Mouse (Mus musculus): ENCODE data around the gene Myo3b. TPM values are rescaled to one million over a fixed set of nuclear protein-coding genes. Genes with fewer than 3 reads are reported as not detected.

The Myo3b gene
- polyA plus RNA-seq, 1 experiment from 2014 or later = not detected

- 73% methylated on average over 6 of the region's 6 CpGs for WGBS
- Histone ChIP-seq H3K4me1 (no peaks in the 10 kb centered on the region), H3K4me3 (replicated peaks) (no peak overlapping the region), H3K27ac (replicated peaks) (no peak overlapping the region), H3K9me3 (replicated peaks) (no peaks in the 10 kb centered on the region), H3K4me2 (replicated peaks) (no peak overlapping the region), H3K27me3 (no peaks in the 10 kb centered on the region), H3K9ac (no peak overlapping the region), H3K36me3 (no peaks in the 10 kb centered on the region)
- ATAC-seq (ENCODE audit: insufficient number of reproducible peaks, low FRiP score, low TSS enrichment, low read depth) = no peak
Observed at GRCm38 (mm10) chr2:70419336-70419735, 380.4 kb downstream of the Myo3b start.

- H3K4me2 ChIP-seq (replicated peaks) = no peak overlapping the region
- H3K36me3 ChIP-seq = no peaks in the 10 kb centered on the region
- ATAC-seq (ENCODE audit: insufficient number of reproducible peaks, low FRiP score, low TSS enrichment, low read depth) = no peak
- no peak overlapping the region for H3K9ac ChIP-seq
- H3K4me3 ChIP-seq (replicated peaks) = no peak overlapping the region
- H3K27me3 ChIP-seq = no peaks in the 10 kb centered on the region
- no peaks in the 10 kb centered on the region for H3K4me1 ChIP-seq
- WGBS = 76% methylated on average over 13 of the region's 13 CpGs
- no peaks in the 10 kb centered on the region for H3K9me3 ChIP-seq (replicated peaks)
- no peak overlapping the region for H3K27ac ChIP-seq (replicated peaks)
Observed at GRCm38 (mm10) chr2:70421144-70421874, 382.4 kb downstream of the Myo3b start.

- H3K4me2 ChIP-seq (replicated peaks) = no peak overlapping the region
- H3K27me3 ChIP-seq = no peaks in the 10 kb centered on the region
- H3K27ac ChIP-seq (replicated peaks) = no peak overlapping the region
- no peaks in the 10 kb centered on the region for H3K36me3 ChIP-seq
- H3K4me1 ChIP-seq = no peaks in the 10 kb centered on the region
- H3K4me3 ChIP-seq (replicated peaks) = no peak overlapping the region
- no peak for ATAC-seq (ENCODE audit: insufficient number of reproducible peaks, low FRiP score, low TSS enrichment, low read depth)
- H3K9me3 ChIP-seq (replicated peaks) = no peaks in the 10 kb centered on the region
- WGBS = 34% methylated on average over 11 of the region's 11 CpGs
- no peak overlapping the region for H3K9ac ChIP-seq
Observed at GRCm38 (mm10) chr2:70425611-70426010, 386.7 kb downstream of the Myo3b start.

- H3K27me3 ChIP-seq = 0 out of 2 replicates have a peak, but pooled peaks cover 6% of the 10 kb centered on the region
- WGBS = 7% methylated on average over 4 of the region's 4 CpGs
- no peaks in the 10 kb centered on the region for H3K9me3 ChIP-seq (replicated peaks)
- no peak for ATAC-seq (ENCODE audit: insufficient number of reproducible peaks, low FRiP score, low TSS enrichment, low read depth)
- H3K9ac ChIP-seq = no peak overlapping the region
- H3K4me3 ChIP-seq (replicated peaks) = no peak overlapping the region
- H3K4me2 ChIP-seq (replicated peaks) = no peak overlapping the region
- H3K27ac ChIP-seq (replicated peaks) = no peak overlapping the region
- no peaks in the 10 kb centered on the region for H3K36me3 ChIP-seq
- 0 out of 2 replicates have a peak, but pooled peaks cover 5% of the 10 kb centered on the region for H3K4me1 ChIP-seq
Observed at GRCm38 (mm10) chr2:70443035-70443434, 404.1 kb downstream of the Myo3b start.

GRCm38 (mm10) chr2:70444141-70444540 lies 405.2 kb downstream of the Myo3b start:
- no peak overlapping the region for H3K4me3 ChIP-seq (replicated peaks)
- no peak for ATAC-seq (ENCODE audit: insufficient number of reproducible peaks, low FRiP score, low TSS enrichment, low read depth)
- 0 out of 2 replicates have a peak, but pooled peaks cover 6% of the 10 kb centered on the region for H3K27me3 ChIP-seq
- no peak overlapping the region for H3K27ac ChIP-seq (replicated peaks)
- no peak overlapping the region for H3K9ac ChIP-seq
- H3K4me2 ChIP-seq (replicated peaks) = peak overlapping the region; percentile 12; the same call in 1 of the 2 replicates
- H3K36me3 ChIP-seq = no peaks in the 10 kb centered on the region
- 3% methylated on average over 7 of the region's 7 CpGs for WGBS
- H3K9me3 ChIP-seq (replicated peaks) = no peaks in the 10 kb centered on the region
- 0 out of 2 replicates have a peak, but pooled peaks cover 5% of the 10 kb centered on the region for H3K4me1 ChIP-seq

GRCm38 (mm10) chr2:70456205-70456604 lies 417.3 kb downstream of the Myo3b start:
- H3K4me3 ChIP-seq (replicated peaks) = peak overlapping the region; percentile 19
- 9% methylated on average over 12 of the region's 12 CpGs for WGBS
- H3K9ac ChIP-seq = no peak overlapping the region
- H3K27me3 ChIP-seq = no peaks in the 10 kb centered on the region
- ATAC-seq (ENCODE audit: insufficient number of reproducible peaks, low FRiP score, low TSS enrichment, low read depth) = no peak
- 0 out of 2 replicates have a peak, but pooled peaks cover 3% of the 10 kb centered on the region for H3K4me1 ChIP-seq
- H3K9me3 ChIP-seq (replicated peaks) = no peaks in the 10 kb centered on the region
- H3K36me3 ChIP-seq = no peaks in the 10 kb centered on the region
- peak overlapping the region; percentile 42 for H3K4me2 ChIP-seq (replicated peaks)
- no peak overlapping the region for H3K27ac ChIP-seq (replicated peaks)

GRCm38 (mm10) chr2:70463606-70464005 lies 424.7 kb downstream of the Myo3b start:
- 83% methylated on average over 1 of the region's 1 CpGs for WGBS
- H3K4me1 ChIP-seq = no peaks in the 10 kb centered on the region
- H3K9me3 ChIP-seq (replicated peaks) = no peaks in the 10 kb centered on the region
- no peak overlapping the region for H3K4me2 ChIP-seq (replicated peaks)
- H3K9ac ChIP-seq = no peak overlapping the region
- H3K36me3 ChIP-seq = no peaks in the 10 kb centered on the region
- no peak overlapping the region for H3K27ac ChIP-seq (replicated peaks)
- no peak for ATAC-seq (ENCODE audit: insufficient number of reproducible peaks, low FRiP score, low TSS enrichment, low read depth)
- H3K27me3 ChIP-seq = no peaks in the 10 kb centered on the region; the same call in 1 of the 2 replicates
- no peak overlapping the region for H3K4me3 ChIP-seq (replicated peaks)

GRCm38 (mm10) chr2:70471136-70471535 lies 432.2 kb downstream of the Myo3b start:
- Histone ChIP-seq H3K27ac (replicated peaks) (no peak overlapping the region), H3K27me3 (peaks cover 52% of the 10 kb centered on the region), H3K9ac (no peak overlapping the region), H3K4me2 (replicated peaks) (no peak overlapping the region), H3K9me3 (replicated peaks) (no peaks in the 10 kb centered on the region), H3K36me3 (no peaks in the 10 kb centered on the region), H3K4me1 (peaks cover 40% of the 10 kb centered on the region), H3K4me3 (replicated peaks) (no peak overlapping the region)
- 27% methylated on average over 5 of the region's 5 CpGs for whole genome bisulfite sequencing
- ATAC-seq (ENCODE audit: insufficient number of reproducible peaks, low FRiP score, low TSS enrichment, low read depth) = no peak

GRCm38 (mm10) chr2:70471861-70472620 lies 433.1 kb downstream of the Myo3b start:
- Histone ChIP-seq H3K9me3 (replicated peaks) (no peaks in the 10 kb centered on the region), H3K27ac (replicated peaks) (no peak overlapping the region), H3K36me3 (no peaks in the 10 kb centered on the region), H3K4me1 (peaks cover 49% of the 10 kb centered on the region), H3K9ac (no peak overlapping the region), H3K4me3 (replicated peaks) (peak overlapping the region; percentile 41), H3K27me3 (peaks cover 62% of the 10 kb centered on the region), H3K4me2 (replicated peaks) (peak overlapping the region; percentile 80)
- under 1% methylated on average over 48 of the region's 48 CpGs for WGBS
- no peak for ATAC-seq (ENCODE audit: insufficient number of reproducible peaks, low FRiP score, low TSS enrichment, low read depth)

Measured in embryonic facial prominence, embryonic 15.5 days (tissue).